Mouse (Mus musculus): ENCODE data around the gene Zzef1.

DNA sequence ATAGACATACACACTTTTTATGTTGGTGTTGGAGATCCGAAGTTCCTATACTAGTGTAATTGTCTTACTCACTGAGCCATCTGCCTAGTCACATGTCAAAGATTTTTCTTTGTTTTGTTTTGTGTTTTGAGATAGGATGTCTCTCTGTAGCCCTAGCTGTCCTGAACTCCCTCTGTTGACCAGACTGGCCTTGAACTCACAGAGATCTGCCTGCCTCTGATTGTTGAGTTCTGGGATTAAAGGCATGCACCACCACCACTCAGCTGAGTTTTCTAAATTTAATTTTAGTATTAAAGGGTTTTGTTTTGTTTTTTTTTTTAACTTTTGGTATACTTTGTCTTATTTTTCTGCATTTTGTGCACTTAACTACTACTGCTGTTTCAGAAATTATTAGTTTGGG is 76.0 kb downstream of the Zzef1 start:
- TF ChIP-seq CTCF (conservative IDR thresholded peaks at IDR 0.05 in 1 of 2, IDR thresholded peaks at IDR 0.05 in 1 of 2; ENCODE audit: low read depth in 2 of 2, low read length in 2 of 2) (no peak), JUND (conservative IDR thresholded peaks at IDR 0.05; ENCODE audit: low read depth, low read length) (no peak), NELFE (IDR thresholded peaks at IDR 0.05; ENCODE audit: low read depth, low read length) (no peak), ZKSCAN1 (IDR thresholded peaks at IDR 0.05; ENCODE audit: borderline replicate concordance, low read depth, low read length) (no peak), JUN (IDR thresholded peaks at IDR 0.05; ENCODE audit: insufficient read depth, low read depth, low read length) (no peak), EP300 (IDR thresholded peaks at IDR 0.05; ENCODE audit: low read length) (no peak), TCF12 (IDR thresholded peaks at IDR 0.05; ENCODE audit: low read depth, low read length) (no peak), MAZ (IDR thresholded peaks at IDR 0.05; ENCODE audit: low read depth, low read length) (no peak), MYC (IDR thresholded peaks at IDR 0.05; ENCODE audit: low read depth, low read length) (no peak), POLR2A (IDR thresholded peaks at IDR 0.05; ENCODE audit: low read depth, low read length) (no peak), ELF1 (IDR thresholded peaks at IDR 0.05; ENCODE audit: low read depth, low read length) (no peak), PAX5 (IDR thresholded peaks at IDR 0.05; ENCODE audit: low read length) (no peak), CHD1 (IDR thresholded peaks at IDR 0.05; ENCODE audit: low read depth, low read length) (no peak)

Measured in CH12.LX (cell line).